Mouse (Mus musculus) lung, adult 2 months (tissue): ENCODE data around the gene Cers6.

ENCODE experiments used
- CTCF ChIP-seq: fragments of 200-500 bp; IDR thresholded peaks from 2 replicates; pipeline ENCODE4 v1.5.1; 2011; ENCODE audit warnings: mild to moderate bottlenecking, low read length, control low read depth; ENCODE audit not compliant: insufficient read depth
- POLR2A ChIP-seq: fragments of 200-500 bp; IDR thresholded peaks from 2 replicates; pipeline ENCODE4 v1.6.1; 2011; ENCODE audit warnings: low read depth, mild to moderate bottlenecking, control low read depth, low read length, borderline replicate concordance; ENCODE audit errors: extremely low read depth

DNA sequence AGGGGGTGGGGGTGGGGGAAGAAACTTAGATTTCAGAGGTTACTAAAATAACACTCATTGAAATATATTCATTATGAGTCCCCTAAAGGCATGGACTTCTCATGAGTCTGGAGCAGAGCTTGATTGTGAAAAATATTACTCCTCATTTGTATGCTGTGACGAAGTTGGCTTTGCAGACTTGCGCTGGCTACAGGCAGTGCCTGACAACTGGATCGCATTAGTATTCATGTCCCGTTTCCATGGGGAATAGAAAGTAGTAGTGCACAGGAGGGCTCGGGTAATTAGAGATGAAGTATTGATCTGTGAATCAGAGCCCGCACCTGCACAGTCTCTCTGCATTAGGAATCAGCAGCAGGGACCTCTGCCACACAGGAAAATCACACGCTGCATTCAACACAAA is 150.2 kb downstream of the Cers6 start:
- TF ChIP-seq POLR2A (no peak), CTCF (no peak)
